Mouse (Mus musculus) MEL (cell line): ENCODE measurements around the gene Stom. TPM values are rescaled to one million over a fixed set of nuclear protein-coding genes. Genes with fewer than 3 reads are reported as not detected.

Experiments used
- DNase-seq: peaks from one replicate; pipeline ENCODE4 v3.0.0; 2011; ENCODE audit warnings: low read depth, low spot score
- H3K27ac ChIP-seq: 2 replicates; pipeline ENCODE4 v1.5.1; 2012; ENCODE audit warnings: low read depth, mild to moderate bottlenecking, control low read depth, low read length, moderate library complexity; ENCODE audit not compliant: control insufficient read depth
- H3K27me3 ChIP-seq, 2 experiments: fragments of 150-350 bp in 1 of 2; sonication (generic) in 1 of 2; 2 replicates each; pipeline ENCODE4 v1.6.1; 2012; ENCODE audit warnings: low read length in 2 of 2, mild to moderate bottlenecking in 2 of 2, improper control_type of control experiment in 1 of 2, moderate library complexity in 1 of 2; ENCODE audit not compliant: insufficient read depth in 2 of 2, control insufficient read depth in 1 of 2
- H3K36me3 ChIP-seq, 2 experiments: 2 replicates each; pipeline ENCODE4 v1.6.1; 2012 to 2014; ENCODE audit warnings: low read length in 2 of 2, improper control_type of control experiment in 1 of 2, inconsistent platforms in 1 of 2, mild to moderate bottlenecking in 1 of 2; ENCODE audit not compliant: insufficient read depth in 2 of 2, control insufficient read depth in 1 of 2
- H3K4me1 ChIP-seq, 2 experiments: fragments of 150-350 bp in 1 of 2; sonication (generic) in 1 of 2; 2 replicates each; pipeline ENCODE4 v1.6.1; 2012; ENCODE audit warnings: low read length in 2 of 2, improper control_type of control experiment in 1 of 2, mild to moderate bottlenecking in 1 of 2; ENCODE audit not compliant: insufficient read depth in 2 of 2, control insufficient read depth in 1 of 2
- H3K4me3 ChIP-seq, 2 experiments: fragments of 150-350 bp in 1 of 2; sonication (generic) in 1 of 2; 2 replicates each; pipeline ENCODE4 v1.5.1; 2012; ENCODE audit warnings: low read depth in 2 of 2, low read length in 2 of 2, mild to moderate bottlenecking in 2 of 2, moderate library complexity in 2 of 2, control low read depth in 1 of 2, improper control_type of control experiment in 1 of 2; ENCODE audit not compliant: control insufficient read depth in 1 of 2, insufficient read depth in 1 of 2
- H3K79me2 ChIP-seq: 2 replicates; pipeline ENCODE4 v1.6.1; 2012; ENCODE audit warnings: mild to moderate bottlenecking, low read length, moderate library complexity; ENCODE audit not compliant: control insufficient read depth, poor library complexity, insufficient read depth
- H3K9ac ChIP-seq: 2 replicates; pipeline ENCODE4 v1.6.1; 2012; ENCODE audit warnings: low read depth, mild to moderate bottlenecking, control low read depth, low read length, moderate library complexity; ENCODE audit not compliant: control insufficient read depth, poor library complexity, severe bottlenecking
- H3K9me3 ChIP-seq: fragments of 150-350 bp; sonication (generic); replicated peaks from 2 replicates; pipeline ENCODE4 v1.6.1; 2012; ENCODE audit warnings: mild to moderate bottlenecking, low read length, improper control_type of control experiment, moderate library complexity; ENCODE audit not compliant: insufficient read depth
- CHD1 ChIP-seq: IDR thresholded peaks from 2 replicates; pipeline ENCODE4 v1.6.1; 2012; ENCODE audit warnings: low read depth, mild to moderate bottlenecking, inconsistent platforms, low read length, improper control_type of control experiment
- CTCF ChIP-seq, 3 experiments: IDR thresholded peaks in 2 of 3; conservative IDR thresholded peaks in 1 of 3; 2 replicates each; pipeline ENCODE4 v1.5.1; 2011 to 2012; ENCODE audit warnings: low read length in 3 of 3, low read depth in 2 of 3, mild to moderate bottlenecking in 2 of 3, improper control_type of control experiment in 1 of 3, inconsistent platforms in 1 of 3, mixed read lengths in 1 of 3, moderate library complexity in 1 of 3; ENCODE audit not compliant: control insufficient read depth in 1 of 3, insufficient read depth in 1 of 3, poor library complexity in 1 of 3, severe bottlenecking in 1 of 3
- ELF1 ChIP-seq: IDR thresholded peaks from 2 replicates; pipeline ENCODE4 v1.6.1; 2014; ENCODE audit warnings: low read depth, mild to moderate bottlenecking, inconsistent platforms, low read length, improper control_type of control experiment, moderate library complexity
- ETS1 ChIP-seq: IDR thresholded peaks from 2 replicates; pipeline ENCODE4 v1.6.1; 2012; ENCODE audit warnings: low read depth, mild to moderate bottlenecking, inconsistent platforms, low read length, improper control_type of control experiment, moderate library complexity
- GATA1 ChIP-seq: IDR thresholded peaks from 2 replicates; pipeline ENCODE4 v1.6.1; 2011; ENCODE audit warnings: low read depth, low read length, improper control_type of control experiment
- HCFC1 ChIP-seq: IDR thresholded peaks from 2 replicates; pipeline ENCODE4 v1.6.1; 2012; ENCODE audit warnings: low read depth, mild to moderate bottlenecking, inconsistent platforms, low read length, improper control_type of control experiment, moderate library complexity
- JUND ChIP-seq: IDR thresholded peaks from 2 replicates; pipeline ENCODE4 v1.6.1; 2011; ENCODE audit warnings: low read depth, mild to moderate bottlenecking, improper control_type of control experiment, low read length
- KAT2A ChIP-seq: conservative IDR thresholded peaks from 2 replicates; pipeline ENCODE4 v1.6.1; 2012; ENCODE audit warnings: low read depth, low read length, improper control_type of control experiment, inconsistent platforms
- MAFK ChIP-seq: IDR thresholded peaks from 2 replicates; pipeline ENCODE4 v1.6.1; 2011; ENCODE audit warnings: low read depth, mild to moderate bottlenecking, low read length, improper control_type of control experiment, borderline replicate concordance
- MAZ ChIP-seq: IDR thresholded peaks from 2 replicates; pipeline ENCODE4 v1.6.1; 2012; ENCODE audit warnings: low read depth, mild to moderate bottlenecking, inconsistent platforms, low read length, improper control_type of control experiment
- MXI1 ChIP-seq: IDR thresholded peaks from 2 replicates; pipeline ENCODE4 v1.6.1; 2011; ENCODE audit warnings: mild to moderate bottlenecking, low read depth, low read length, improper control_type of control experiment
- NELFE ChIP-seq: IDR thresholded peaks from 2 replicates; pipeline ENCODE4 v1.6.1; 2011; ENCODE audit warnings: low read depth, low read length, improper control_type of control experiment
- POLR2A ChIP-seq, 2 experiments: IDR thresholded peaks; 2 replicates each; pipeline ENCODE4 v1.6.1; 2011 to 2012; ENCODE audit warnings: low read length in 2 of 2, mild to moderate bottlenecking in 2 of 2, control low read depth in 1 of 2, improper control_type of control experiment in 1 of 2, low read depth in 1 of 2, moderate library complexity in 1 of 2; ENCODE audit not compliant: control insufficient read depth in 1 of 2, insufficient read depth in 1 of 2, poor library complexity in 1 of 2
- POLR2AphosphoS2 ChIP-seq: IDR thresholded peaks from 2 replicates; pipeline ENCODE4 v1.6.1; 2011; ENCODE audit warnings: low read length, improper control_type of control experiment
- POLR2AphosphoS5 ChIP-seq: IDR thresholded peaks from 2 replicates; pipeline ENCODE4 v1.6.1; 2012; ENCODE audit warnings: low read depth, borderline replicate concordance, mild to moderate bottlenecking, inconsistent platforms, low read length, moderate library complexity, mixed read lengths
- RAD21 ChIP-seq: IDR thresholded peaks from 2 replicates; pipeline ENCODE4 v1.6.1; 2011; ENCODE audit warnings: mild to moderate bottlenecking, low read depth, low read length, improper control_type of control experiment
- RCOR1 ChIP-seq: IDR thresholded peaks from 2 replicates; pipeline ENCODE4 v1.6.1; 2012; ENCODE audit warnings: low read depth, mild to moderate bottlenecking, inconsistent platforms, low read length, improper control_type of control experiment
- SIN3A ChIP-seq: IDR thresholded peaks from 2 replicates; pipeline ENCODE4 v1.6.1; 2012; ENCODE audit warnings: low read length, improper control_type of control experiment, inconsistent platforms
- SMC3 ChIP-seq: IDR thresholded peaks from 2 replicates; pipeline ENCODE4 v1.6.1; 2011; ENCODE audit warnings: low read depth, low read length, improper control_type of control experiment
- TCF12 ChIP-seq: IDR thresholded peaks from 2 replicates; pipeline ENCODE4 v1.6.1; 2014; ENCODE audit warnings: low read depth, mild to moderate bottlenecking, inconsistent platforms, low read length, improper control_type of control experiment, moderate library complexity
- USF2 ChIP-seq, 2 experiments: IDR thresholded peaks; 2 replicates each; pipeline ENCODE4 v1.6.1; 2011 to 2012; ENCODE audit warnings: improper control_type of control experiment in 2 of 2, low read length in 2 of 2, borderline replicate concordance in 1 of 2, inconsistent platforms in 1 of 2, low read depth in 1 of 2, mild to moderate bottlenecking in 1 of 2; ENCODE audit not compliant: insufficient read depth in 1 of 2
- ZC3H11A ChIP-seq: IDR thresholded peaks from 2 replicates; pipeline ENCODE4 v1.6.1; 2012; ENCODE audit warnings: low read depth, mild to moderate bottlenecking, inconsistent platforms, low read length, improper control_type of control experiment
- ZKSCAN1 ChIP-seq: IDR thresholded peaks from 2 replicates; pipeline ENCODE4 v1.6.1; 2012; ENCODE audit warnings: low read depth, mild to moderate bottlenecking, inconsistent platforms, low read length, improper control_type of control experiment, moderate library complexity
- ZNF384 ChIP-seq: IDR thresholded peaks from 2 replicates; pipeline ENCODE4 v1.6.1; 2012; ENCODE audit warnings: low read depth, mild to moderate bottlenecking, inconsistent platforms, low read length, improper control_type of control experiment
- polyA plus RNA-seq, 2 experiments: library from polyadenylated mRNA; stranded (reverse) in 1 of 2; unstranded in 1 of 2; fragments of >175 nt in 1 of 2; fragments of >200 nt in 1 of 2; gene quantifications; 2 replicates each; pipeline versions ENCODE4 v1.2.1 to v1.2.4; 2012; ENCODE audit warnings: low replicate concordance in 2 of 2, low read depth in 1 of 2; ENCODE audit not compliant: insufficient read length in 2 of 2, insufficient read depth in 1 of 2, missing spikeins in 1 of 2
- total RNA-seq: library from RNA; depleted of rRNA; stranded (reverse); fragments of 300-350 nt; gene quantifications from 2 replicates; pipeline ENCODE4 v1.2.3, GENCODE M21; 2012

Stom gene
- total and polyA plus RNA-seq, 3 experiments: 28.0 to 49.4 TPM; not detected in 1

DNA sequence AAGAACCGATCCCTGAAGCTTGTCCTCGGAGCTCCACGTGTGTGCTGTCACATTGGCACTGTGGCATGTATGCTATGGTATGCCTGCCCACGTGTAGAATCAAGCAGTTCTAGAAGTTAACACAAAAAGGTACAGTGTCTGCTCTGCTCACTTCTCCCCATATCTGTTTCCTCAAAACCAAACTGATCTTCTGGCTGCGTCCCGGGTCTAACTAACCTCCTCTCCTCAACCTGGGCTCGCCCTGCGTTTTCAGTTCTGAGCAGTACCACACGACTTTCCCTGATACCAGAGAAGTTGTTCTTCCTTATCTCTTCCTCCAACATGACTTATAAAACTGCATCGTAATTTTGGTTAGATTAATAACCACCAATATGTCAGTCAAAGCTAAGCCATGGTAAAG is 9.2 kb downstream of the Stom start (continued):
- peak; percentile 87 for TF ChIP-seq SIN3A
- TF ChIP-seq POLR2AphosphoS2: no peak
- no peak for TF ChIP-seq ELF1
- 0 out of 2 replicates have a peak, but pooled peaks have one; percentile 37 for TF ChIP-seq MAFK
- peak; percentile 86 for TF ChIP-seq TCF12
- no peak for TF ChIP-seq ZC3H11A
- TF ChIP-seq, all 39 proteins: peak for 14

GRCm38 (mm10) chr2:35326931-35327330 is 9.8 kb downstream of the Stom start:
- Histone ChIP-seq H3K4me3 (peak overlapping the region in 1 of 2 experiments; percentile 35; a peak in 1 of 4 replicates), H3K27me3 (no peaks in the 10 kb centered on the region), H3K79me2 (no peaks in the 10 kb centered on the region), H3K9me3 (no peaks in the 10 kb centered on the region), H3K36me3 (peaks cover 0 to 54% of the 10 kb centered on the region in 2 experiments; a peak in 2 of 4 replicates), H3K27ac (peak overlapping the region; percentile 29; the same call in 1 of the 2 replicates), H3K4me1 (peaks cover 21 to 40% of the 10 kb centered on the region in 2 experiments), H3K9ac (no peak overlapping the region)
- TF ChIP-seq ELF1 (no peak), MXI1 (no peak), HCFC1 (no peak), POLR2AphosphoS5 (no peak), MAZ (no peak), RCOR1 (no peak), USF2 (IDR thresholded peaks at IDR 0.05; ENCODE audit: borderline replicate concordance in 1 of 2, insufficient read depth in 1 of 2, low read depth in 1 of 2, low read length in 2 of 2) (no peak), NELFE (no peak), MAFK (no peak), ZNF384 (no peak), SMC3 (no peak), ZKSCAN1 (no peak), JUND (no peak), KAT2A (no peak), ZC3H11A (no peak), RAD21 (no peak)
- DNase-seq: peak; percentile 51

DNA sequence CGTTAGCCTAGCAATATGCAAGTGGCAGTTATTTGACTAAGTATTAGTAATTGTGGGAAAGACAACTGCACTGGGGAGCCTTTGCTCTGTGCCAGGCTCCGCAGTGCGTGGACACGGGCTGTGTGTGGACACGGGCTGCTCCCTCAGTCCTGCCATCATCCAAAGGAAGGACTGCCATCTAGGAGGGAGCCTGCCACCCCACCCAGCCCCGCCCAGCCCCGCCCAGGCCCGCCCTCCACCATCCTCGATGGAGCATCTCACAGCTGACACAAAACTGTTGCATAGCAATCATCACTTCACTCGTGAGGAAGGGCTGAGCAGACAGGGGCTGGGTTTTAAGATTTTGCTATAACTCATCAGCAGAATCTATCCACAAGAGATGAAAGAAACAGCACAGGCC is 10.8 kb downstream of the Stom start:
- DNase-seq: no peak
- Histone ChIP-seq H3K36me3 (peaks cover 3 to 47% of the 10 kb centered on the region in 2 experiments), H3K9me3 (no peaks in the 10 kb centered on the region), H3K79me2 (no peaks in the 10 kb centered on the region)
- no peak for TF ChIP-seq HCFC1
- no peak for TF ChIP-seq ETS1
- no peak for TF ChIP-seq RAD21
- no peak for TF ChIP-seq RCOR1
- TF ChIP-seq POLR2A (IDR thresholded peaks at IDR 0.05; ENCODE audit: control insufficient read depth in 1 of 2, insufficient read depth in 1 of 2, low read depth in 1 of 2, low read length in 2 of 2, poor library complexity in 1 of 2): no peak
- no peak for TF ChIP-seq MXI1
- TF ChIP-seq NELFE: no peak
- TF ChIP-seq GATA1: no peak
- TF ChIP-seq TCF12: no peak
- no peak for TF ChIP-seq POLR2AphosphoS2
- TF ChIP-seq SIN3A: no peak
- no peak for TF ChIP-seq MAZ
- TF ChIP-seq MAFK: no peak
- TF ChIP-seq CHD1: no peak
- TF ChIP-seq ZNF384: no peak
- TF ChIP-seq USF2 (IDR thresholded peaks at IDR 0.05; ENCODE audit: borderline replicate concordance in 1 of 2, insufficient read depth in 1 of 2, low read depth in 1 of 2, low read length in 2 of 2): no peak
- TF ChIP-seq CTCF (IDR thresholded peaks at IDR 0.05 in 2 of 3, conservative IDR thresholded peaks at IDR 0.05 in 1 of 3; ENCODE audit: control insufficient read depth in 1 of 3, insufficient read depth in 1 of 3, low read depth in 2 of 3, low read length in 3 of 3, poor library complexity in 1 of 3, severe bottlenecking in 1 of 3): no peak
- TF ChIP-seq, all 39 proteins: peak for 0
- Histone ChIP-seq H3K4me1 (peaks cover 18 to 42% of the 10 kb centered on the region in 2 experiments), H3K4me3 (no peak overlapping the region), H3K27me3 (no peaks in the 10 kb centered on the region), H3K27ac (no peak overlapping the region), H3K9ac (no peak overlapping the region)
